Mouse (Mus musculus): ENCODE results near the gene Slc8a2.

Gene Slc8a2

DNA sequence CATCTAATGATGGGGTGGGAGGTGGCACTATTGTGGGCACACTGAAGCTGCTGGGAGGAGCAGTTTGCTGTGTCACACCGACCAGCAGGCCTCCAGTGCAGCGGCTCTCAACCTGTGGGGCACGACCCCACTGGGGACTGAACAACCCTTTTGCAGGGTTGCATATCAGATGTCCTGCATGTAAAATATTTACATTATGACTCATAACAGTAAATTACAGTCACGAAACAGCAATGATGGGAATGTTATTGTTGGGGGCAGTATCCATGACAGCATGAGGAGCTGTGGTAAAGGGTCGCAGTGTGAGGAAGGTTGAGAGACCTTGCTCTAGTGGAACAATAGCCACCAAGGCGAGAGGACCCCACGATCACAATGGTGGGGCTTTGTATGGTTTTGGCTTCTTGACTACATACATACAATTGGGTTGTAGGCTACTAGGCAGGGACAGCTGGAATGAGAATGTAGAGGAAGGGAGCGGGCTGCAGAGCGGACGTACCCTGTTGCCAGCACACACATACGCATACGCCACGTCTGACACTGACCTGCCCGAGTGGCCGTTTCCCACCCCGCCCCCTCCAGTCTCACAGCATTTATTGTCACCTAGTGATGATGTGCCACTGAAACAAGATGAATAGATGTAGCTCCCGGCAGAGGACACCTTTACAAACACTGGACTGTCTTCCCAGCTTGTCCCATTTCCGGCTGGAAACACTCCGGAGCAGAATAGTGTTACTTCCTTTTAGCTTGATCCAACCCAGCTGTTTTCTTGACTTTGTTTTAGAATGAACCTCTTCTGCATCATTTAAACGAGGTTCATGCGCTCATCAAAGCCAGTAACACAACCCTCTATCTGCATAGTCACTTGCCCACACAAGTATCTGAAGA is 79.4 kb downstream of the Slc8a2 start:
- no peak for DNase-seq (ENCODE audit: low read depth in 1 of 2, low spot score in 2 of 2)
